Mouse (Mus musculus): ENCODE data around the gene Ufc1. TPM values are rescaled to one million over a fixed set of nuclear protein-coding genes. Genes with fewer than 3 reads are reported as not detected.
"Not testable (repeated sequence)": the region's sequence is repeated elsewhere in the genome, so short reads cannot be mapped to it uniquely, and the experiment has no call there.

Gene Ufc1
- 10 to 100 TPM; 90.4 to 91.6 TPM for total RNA-seq (2021)
- long read RNA-seq, experiment 1, transcript Ufc1-201 (7 exons, 1,007 nt), result minor isoform, 19 of 52 reads
- long read RNA-seq, experiment 1, transcript Ufc1-202 (6 exons, 914 nt), result major isoform, 31 of 52 reads
- long read RNA-seq, experiment 1, partial matches to known transcripts, result 0 of 52 reads
- long read RNA-seq, experiment 1, other reads (novel, unspliced or antisense), result 1 of 52 reads
- long read RNA-seq, experiment 2, transcript Ufc1-201 (7 exons, 1,007 nt), result minor isoform, 5 of 25 reads
- long read RNA-seq, experiment 2, transcript Ufc1-202 (6 exons, 914 nt), result major isoform, 18 of 25 reads
- long read RNA-seq, experiment 2, partial matches to known transcripts, result 2 of 25 reads
- long read RNA-seq, experiment 2, other reads (novel, unspliced or antisense), result 0 of 25 reads

DNA sequence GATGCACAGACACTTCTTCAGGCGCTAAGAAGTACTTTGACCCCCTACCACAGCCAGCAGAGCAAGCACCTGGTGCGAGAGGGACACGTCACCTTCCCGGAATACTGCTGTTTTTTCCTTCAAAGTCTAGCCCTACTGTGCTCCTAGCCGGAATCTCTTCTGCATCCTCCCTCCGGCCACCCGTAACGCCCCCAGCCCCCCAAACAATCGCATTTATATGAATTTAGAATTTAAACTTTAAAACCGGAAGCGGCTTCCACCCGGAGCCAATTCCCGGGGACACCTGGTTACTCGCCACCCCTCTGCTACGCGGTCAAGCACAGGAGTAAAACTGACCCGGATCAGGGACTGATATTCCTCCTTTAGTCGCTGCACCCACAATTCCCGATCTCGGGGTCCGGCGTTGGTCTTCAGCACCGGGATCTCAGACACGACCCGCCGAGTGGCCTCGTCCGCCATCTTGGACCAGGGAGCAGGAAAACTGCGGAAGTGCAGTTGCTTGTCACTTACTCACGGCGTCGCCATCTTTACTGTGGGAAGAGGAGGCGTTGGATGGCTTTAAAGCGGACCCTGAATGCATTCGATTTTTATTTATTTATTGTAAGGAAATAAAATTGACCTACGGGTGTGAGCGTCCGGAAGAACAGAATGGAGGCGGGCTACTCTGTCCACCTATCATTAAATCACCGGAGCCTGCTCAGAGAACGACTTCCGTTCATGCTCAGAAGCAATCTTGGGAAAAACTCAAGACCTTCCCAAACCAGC lies at the start of gene Ufc1:
Ufc1 (minus strand) TSS at position 727 of the 765 bp plus-strand sequence.
- DNase-seq, result peak; percentile 91 to 93

DNA sequence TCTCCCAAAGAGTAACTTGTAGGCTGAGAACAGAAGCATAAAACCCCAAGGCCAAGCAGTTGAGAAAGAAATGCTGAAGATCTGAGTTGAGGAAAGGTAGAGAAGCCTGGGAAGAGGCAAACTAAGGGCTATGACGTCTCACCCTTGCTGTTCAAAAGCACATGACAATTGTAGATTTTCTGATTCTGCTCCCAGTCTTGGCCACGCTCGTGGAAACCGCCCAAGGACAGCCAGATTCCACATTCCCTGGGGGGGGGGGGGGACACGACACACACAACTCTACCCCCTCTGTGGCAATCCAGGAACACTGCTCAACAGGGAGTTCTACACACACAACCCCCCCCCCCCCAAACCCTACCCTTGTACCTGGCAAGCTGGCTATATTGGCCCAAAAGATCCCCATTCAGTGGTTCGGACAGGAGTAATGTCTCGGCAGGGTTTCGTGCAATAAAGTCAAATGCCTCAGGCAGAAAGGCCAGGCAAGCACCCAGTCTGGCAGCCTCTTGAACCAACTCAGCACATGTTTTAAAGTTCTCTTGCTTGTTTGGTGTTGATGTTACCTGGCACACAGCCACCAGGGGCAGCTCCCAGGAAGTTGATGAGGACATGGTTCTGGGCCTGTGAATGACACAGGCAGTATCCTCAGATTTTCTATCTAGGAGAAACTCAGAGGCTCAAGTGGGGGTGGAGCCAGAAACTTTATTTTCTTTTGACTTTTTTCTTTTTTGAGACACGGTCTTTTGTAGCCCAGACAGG lies 49.3 kb upstream of the Ufc1 start:
- DNase-seq, result peak in 1 of 2 experiments; percentile 32

DNA sequence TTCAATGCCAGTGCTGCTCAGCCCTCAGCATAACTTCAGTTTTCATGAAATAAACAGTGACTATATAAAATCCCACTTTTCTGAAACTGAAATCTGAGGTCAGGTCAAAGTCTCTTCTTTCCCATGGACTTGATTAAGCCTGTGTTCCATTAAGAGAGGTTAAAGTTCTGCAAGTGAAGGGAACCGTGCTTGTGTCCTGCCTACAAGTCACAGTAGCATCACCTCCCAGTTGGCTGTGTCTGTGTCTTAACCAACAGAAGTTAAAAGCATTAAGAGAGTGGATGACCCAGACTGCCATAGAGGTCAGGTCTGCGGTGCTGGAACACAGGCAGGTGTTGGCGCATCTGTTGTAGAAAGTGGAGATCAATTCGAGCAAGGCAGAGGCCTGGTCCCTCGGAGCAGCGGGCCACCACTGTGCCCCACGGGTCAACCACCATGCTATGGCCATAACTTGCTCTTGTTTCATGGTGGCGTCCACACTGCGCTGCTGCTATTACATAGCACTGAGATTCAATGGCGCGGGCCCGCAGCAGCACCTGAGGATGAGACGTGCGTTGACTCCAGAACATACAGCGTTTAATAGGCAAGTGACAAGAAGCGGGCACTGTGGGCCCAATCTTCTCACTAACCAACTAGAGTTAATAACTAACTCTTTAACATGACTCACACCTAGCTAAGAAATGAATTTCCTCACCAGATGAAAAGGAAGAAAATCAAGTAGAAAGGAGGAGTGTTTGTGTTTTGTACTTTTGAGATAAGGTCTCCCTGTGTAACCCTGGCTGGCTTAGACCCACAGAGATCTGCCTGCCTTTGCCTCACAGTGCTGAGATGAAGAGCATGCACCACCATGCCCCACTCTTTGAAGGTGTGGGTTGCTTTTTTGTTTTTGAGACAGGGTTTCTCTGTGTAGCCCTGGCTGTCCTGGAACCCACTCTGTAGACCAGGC lies 47.7 kb upstream of the Ufc1 start:
- DNase-seq, result no peak

DNA sequence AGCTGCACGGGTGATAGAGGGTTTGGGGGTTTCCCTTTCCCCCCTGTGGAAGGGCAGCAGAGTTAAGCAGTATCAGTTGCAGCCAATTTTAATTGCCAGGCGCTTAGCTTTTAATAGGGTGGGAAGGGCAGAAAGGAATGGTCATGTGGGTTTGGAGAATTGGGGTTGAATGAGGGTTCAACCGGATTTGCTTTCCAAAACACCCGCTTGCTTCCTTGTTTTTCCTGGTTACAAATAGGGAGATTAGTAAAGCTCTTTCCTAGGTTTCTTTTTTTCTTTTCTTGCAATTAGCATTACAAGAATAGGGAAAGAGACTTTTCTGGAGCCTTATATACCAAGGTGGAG lies 35.4 kb upstream of the Ufc1 start:
- DNase-seq, result no peak

DNA sequence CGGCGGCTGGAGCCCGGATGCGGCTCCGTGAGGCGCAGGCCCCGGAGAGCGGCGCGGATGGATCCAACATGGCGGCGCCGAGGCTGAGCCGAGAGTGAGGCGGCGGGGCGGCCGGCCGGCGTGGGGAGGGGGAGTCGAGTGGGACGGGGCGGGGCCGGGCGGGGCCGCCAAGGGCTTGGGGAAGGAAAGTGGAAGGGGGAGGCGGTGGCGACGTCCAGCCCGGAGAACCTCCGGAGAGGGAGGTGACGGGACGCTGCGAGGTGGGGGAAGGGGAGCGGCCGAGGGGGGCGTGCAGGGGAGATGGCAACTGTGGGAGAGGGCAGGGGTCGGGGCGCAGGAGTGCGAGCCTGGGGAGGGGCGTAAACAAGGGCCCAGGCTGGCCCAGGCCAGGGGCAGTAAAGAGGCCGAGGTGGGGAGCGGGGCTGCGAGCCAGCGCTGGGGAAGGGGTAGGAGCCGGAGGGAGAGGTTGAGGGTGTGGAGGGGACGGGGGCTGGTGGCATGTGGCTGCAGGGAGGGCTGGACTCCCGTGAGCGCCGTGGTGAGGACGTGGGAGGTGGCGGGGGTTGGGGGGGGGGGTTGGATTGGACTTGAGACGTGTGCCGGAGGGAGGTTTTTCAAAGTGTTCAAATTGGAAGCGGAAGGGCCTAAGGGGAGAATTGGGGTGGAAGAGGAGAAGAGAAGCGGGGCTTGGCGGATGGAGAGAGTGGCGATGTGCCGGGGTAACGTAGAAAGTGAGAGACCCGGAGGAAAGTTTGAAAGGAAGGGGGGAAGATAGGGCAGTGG lies 34.8 kb upstream of the Ufc1 start:
- DNase-seq, result peak in 1 of 2 experiments; percentile 56

DNA sequence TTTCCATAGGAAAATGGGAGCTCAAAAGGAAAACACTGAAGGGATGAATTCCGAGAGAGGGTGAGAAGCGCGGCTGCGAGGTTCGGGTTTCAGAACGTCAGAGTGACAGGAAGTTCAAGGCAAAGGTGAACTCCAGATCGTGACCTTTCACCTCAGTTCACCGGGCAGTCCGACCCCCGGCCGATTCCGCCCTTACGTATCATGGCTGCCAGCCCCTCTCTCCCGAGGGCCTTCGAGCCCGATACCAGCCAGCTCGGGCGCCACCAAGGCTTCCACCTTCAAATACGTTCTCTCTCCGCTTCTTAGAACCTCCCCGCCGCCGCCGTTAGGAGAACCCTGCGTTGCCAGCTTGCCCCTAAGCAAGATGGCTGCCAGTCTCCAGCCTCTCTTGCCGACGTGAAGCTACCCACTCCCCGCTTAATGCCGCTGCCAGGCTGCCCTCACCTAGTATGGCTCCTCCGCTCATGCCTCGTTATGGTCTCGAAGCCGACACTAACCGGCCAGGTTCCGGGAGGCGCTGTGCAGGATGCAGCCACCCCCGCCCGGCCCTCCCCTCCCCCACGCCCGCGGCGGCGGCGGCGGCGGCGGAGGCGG lies 34.1 kb upstream of the Ufc1 start, which contains the start of gene Dedd:
Dedd (plus strand) TSS at position 307 of the 594 bp plus-strand sequence.
- DNase-seq, result peak; percentile 92 to 95

DNA sequence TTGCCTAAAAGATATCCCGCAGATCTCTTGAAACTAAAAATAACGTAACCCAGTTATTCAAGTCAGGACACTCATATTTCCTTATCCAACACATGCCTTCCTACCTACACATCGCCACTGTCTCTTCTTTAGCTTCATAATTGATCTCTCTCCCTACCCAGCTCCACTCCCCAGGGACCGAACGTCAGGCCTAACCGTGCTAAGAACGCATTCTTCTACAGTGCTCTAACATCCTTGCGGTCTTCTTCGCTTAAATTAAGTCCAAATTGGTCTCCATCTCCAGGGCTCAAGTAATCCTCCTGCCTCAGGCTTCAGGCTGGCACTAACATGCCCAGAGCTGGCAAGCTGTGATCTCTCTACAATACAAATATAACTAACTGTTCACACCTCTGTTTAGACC lies 33.4 kb upstream of the Ufc1 start:
- DNase-seq, result peak in 1 of 2 experiments; percentile 24

DNA sequence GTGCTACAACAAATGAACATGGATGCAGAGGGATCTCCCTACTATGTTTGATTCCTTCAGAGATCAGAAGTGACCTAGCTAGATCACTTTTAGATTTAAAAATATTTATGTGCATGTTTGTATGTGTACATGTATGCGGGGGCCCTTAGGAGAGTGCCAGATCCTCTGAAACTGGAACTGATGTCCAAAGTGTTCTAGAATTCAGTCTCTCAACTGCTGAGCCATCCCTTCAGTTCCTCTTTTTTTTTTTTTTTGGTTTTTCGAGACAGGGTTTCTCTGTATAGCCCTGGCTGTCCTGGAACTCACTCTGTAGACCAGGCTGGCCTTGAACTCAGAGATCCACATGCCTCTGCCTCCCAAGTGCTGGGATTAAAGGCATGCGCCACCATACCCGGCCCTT lies 31.8 kb upstream of the Ufc1 start:
- not testable (repeated sequence) for DNase-seq

DNA sequence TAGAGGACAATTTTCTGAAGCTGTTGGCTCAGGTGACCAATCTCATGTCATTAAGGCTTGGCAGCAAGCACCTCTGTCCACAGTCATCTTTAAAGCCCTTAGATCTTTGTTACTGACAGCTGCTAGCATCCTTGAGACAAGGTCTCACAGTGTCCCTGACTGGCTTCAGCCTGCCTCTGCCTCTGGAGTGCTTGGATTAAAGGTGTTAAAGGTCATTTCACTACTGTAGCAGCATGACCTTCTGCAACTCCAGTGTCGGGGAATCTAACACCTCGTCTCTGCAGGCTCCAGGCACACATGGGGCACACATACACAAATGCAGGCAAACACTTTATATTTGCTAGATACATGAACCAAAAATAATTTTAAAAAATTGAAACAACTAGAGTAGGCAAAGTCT lies 30.7 kb upstream of the Ufc1 start:
- no peak for DNase-seq

DNA sequence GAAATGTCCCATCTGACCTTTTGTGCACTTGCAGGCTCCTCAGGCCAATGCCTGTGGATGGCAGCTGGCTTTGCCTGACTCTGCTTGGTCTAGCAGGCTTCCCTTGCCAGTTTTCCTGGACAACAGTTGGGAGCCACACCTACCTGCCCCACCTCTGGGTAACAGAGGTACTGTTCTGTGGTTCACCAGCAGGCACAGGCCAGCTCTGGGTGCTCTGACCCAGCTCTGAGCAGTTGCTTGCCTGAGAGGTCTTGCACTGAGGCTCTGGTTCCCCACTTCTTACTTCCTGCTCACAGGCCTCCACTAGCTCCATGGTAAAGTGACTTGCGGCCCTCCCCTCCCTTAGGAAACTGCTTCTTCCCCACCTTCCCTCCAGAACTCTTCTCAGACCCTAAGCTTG lies 27.2 kb upstream of the Ufc1 start:
- DNase-seq, result no peak

DNA sequence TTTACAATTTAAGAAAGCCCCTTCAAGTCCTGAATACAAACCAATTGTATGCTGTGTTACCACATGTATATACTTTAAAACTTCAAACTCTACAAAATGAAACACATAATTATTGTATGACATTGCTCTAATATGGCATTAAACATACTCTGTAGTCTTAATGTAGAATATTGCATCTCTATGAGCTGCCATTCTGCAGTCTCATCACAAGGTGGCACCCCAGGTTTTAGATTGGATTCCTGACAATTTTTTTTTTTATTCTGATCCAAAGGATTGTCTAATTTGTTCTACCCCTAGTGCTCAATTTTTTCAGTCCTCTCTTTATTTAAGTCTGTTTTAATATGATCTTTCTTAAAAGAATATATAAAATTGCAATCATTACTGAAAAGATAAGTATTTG lies 26.6 kb upstream of the Ufc1 start:
- peak in 1 of 2 experiments; percentile 42 for DNase-seq

DNA sequence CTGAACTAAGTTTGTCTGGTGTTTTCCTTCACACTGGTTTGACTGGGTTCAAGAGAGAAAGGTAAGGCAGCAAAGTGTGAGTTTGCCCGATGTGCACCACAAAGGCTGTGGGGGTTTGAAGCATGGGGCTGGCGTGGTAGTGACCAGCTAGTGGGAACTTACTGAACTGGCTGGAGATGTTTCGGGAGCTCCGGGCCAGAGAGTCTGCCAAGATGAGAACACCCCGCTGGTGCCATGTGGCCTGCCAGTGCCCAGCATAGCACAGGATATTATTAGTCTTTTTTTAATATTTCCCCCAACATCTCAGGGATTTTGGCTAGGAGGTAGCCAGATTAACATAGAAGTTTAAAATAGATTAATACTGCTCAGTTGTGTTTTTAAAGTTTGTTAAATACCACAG lies 25.3 kb upstream of the Ufc1 start:
- DNase-seq, result no peak

DNA sequence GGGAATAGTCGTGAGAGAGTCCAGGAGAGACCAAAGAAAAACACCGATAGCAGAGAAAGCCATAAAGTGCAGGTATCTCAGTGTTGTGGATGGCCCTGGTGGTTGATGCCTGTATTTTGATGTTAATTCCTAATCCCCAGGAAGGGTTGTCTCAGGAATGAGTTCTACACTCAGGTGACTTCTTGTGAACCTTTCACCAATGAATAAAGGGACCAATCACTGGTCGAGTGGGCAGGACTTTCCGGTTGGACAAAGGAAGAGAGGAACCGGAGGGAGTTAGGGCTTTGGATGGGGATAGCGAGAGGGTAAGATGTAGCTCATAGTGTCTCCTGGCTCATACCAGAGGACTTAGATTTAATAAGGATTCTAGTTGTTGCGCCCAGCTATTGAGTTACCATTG lies 24.9 kb upstream of the Ufc1 start:
- DNase-seq, result no peak

DNA sequence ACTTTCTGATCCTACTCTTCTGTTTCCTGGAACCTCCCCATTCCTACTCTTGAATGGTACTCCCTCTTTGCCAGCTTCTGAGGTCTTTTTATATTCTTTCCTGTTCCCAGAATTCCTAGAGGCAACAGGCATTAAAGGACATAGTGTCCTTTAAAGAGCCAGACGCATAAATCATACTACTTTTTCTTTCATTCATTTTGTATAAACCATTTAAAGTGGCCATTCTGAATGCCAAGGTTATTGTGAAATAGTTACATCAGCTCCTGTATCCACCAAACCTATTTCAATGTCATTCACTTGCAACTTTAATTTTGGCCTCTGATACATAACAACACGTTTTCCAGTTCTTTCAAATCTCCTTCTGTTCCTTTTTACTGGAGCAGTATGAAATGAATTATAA lies 14.5 kb upstream of the Ufc1 start:
- no peak for DNase-seq

DNA sequence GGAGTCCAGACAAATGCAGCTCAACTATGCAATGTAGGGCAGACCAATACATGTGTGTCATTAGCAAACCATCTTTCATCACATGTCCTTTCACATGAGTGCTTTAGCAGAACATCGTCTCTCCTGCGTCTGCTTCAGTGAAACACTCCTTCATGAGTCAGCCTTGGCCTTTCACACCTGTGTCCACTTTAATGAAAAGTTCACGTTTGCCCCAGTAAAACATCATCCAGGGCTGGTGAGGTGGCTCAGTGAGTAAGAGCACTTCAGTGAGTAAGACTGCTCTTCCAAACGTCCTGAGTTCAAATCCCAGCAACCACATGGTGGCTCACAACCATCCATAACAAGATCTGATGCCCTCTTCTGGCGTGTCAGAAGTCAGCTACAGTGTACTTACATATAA lies 11.3 kb upstream of the Ufc1 start:
- not testable (repeated sequence) for DNase-seq

DNA sequence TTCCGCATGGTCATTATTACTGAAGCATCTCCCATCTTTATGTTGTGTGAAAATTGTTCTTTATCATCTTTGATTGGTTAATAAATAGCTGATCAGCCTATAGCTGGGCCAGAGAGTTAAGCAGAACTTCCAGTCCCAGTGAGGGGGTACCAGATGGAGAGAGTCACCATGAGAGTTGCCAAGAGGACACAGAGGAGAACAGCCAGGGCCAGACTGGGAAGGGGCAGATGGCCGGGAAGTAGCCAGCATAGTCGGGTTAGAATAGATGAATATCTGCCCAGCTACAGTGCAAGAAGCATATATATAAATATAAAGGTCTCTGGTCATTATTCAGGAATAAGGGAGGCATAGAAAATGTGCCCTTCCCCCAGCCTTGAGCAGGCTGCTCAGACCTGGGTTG lies 3.4 kb upstream of the Ufc1 start:
- DNase-seq, result no peak

DNA sequence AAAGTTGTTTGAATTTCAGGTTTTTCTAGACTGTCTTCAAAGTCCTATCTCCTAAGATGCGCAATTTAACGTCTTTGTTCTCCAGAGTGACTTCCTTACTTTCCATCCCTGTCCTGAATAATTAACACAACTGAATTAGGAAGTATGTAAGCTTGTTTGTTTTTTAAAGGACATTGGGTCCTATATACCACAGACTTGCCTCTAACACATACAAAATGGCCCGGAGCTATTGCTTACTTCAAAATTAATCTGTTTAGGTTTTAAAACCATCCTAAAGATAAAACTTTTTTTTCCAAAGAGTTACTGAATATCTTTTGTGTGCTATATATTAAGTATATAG lies 209 bp upstream of the Ufc1 start:
- DNase-seq, result no peak

DNA sequence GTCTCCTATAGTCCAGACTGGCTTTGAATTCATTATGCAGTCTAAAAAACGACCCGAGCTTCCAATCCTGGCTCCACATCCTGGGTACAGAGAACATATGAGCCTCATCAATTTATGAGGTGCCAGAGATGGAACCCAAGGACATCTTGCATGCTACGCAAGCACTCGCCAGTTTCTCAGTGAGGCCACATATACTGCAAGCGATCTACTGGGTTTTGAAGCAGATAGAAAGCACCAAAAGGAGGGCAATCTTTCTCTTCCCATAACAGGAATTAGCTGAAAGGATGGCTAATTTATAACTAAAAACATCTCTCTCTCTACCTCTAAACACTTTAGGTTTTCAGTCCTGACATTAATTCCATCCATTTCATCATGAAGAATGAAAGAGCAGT lies 922 bp downstream of the Ufc1 start:
- DNase-seq, result no peak

DNA sequence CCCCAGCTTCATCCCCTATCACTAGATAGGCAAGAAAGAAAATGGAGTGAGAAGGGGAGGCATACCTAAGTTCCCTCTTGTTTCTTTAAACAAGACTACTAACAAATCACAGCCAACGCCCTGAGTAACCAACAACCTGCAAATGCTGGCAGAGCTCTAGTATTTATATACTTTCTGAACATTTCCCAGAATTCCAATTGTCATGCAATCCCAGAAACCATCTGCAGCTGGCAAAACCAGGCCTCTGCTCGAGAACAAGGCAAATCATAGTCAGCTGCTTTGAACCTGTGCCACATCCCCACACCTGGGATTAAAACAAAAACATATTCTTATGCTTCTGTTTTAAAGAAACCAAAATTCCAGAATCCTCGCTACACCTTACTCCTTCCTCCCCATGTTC lies 1.5 kb downstream of the Ufc1 start:
- DNase-seq, result no peak

DNA sequence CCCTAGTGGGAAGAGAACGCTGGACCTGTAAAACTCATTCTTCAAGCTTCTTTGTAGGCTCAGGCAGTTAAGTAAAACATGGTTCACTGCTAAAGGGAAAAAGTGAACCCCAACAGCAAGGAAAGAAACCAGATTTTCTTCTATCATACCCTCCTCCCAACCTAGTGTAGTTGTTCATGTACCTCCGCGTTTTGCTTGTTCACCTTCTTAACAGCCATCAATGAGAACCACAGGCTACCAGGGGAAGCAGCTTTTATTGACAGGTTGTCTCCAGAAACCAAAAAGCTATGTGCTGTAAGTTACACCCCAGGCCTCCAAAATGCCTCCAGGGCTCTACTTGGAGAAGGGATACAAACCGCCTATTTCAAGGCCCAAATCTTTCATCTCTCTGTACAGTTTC lies 6.5 kb downstream of the Ufc1 start:
- no peak for DNase-seq
